Mouse (Mus musculus) duodenum, adult 2 months (tissue): Measurements from ENCODE around the gene Triml1. TPM values are rescaled to one million over a fixed set of nuclear protein-coding genes. Genes with fewer than 3 reads are reported as not detected.

Source experiments
- polyA plus RNA-seq: library from polyadenylated mRNA; depleted of rRNA; stranded (reverse); fragments of >200 nt; gene quantifications from 2 replicates; pipeline ENCODE4 v1.2.3, GENCODE M21; 2012; ENCODE audit warnings: low replicate concordance; rRNA removed

The Triml1 gene
- not detected in 2 replicates for polyA plus RNA-seq

GRCm38 (mm10) chr8:43141386-43141785 is at the start of gene Triml1:
TSS of gene Triml1 (minus strand) at chr8:43141486.

GRCm38 (mm10) chr8:43180054-43180690 is 38.9 kb upstream of the Triml1 start, which contains the start of gene Triml2:
TSS of gene Triml2 (plus strand) at chr8:43180541.

Other genes starting within 250 kb of the Triml1 start
- not detected in 2 replicates for gene Triml2, start 39.1 kb upstream of the Triml1 start, polyA plus RNA-seq
- not detected in 2 replicates for gene Zfp42, start 165.5 kb upstream of the Triml1 start, polyA plus RNA-seq